Mouse (Mus musculus) liver, embryonic 11.5 days (tissue): ENCODE results near the gene Cbarp. TPM values are rescaled to one million over a fixed set of nuclear protein-coding genes. Genes with fewer than 3 reads are reported as not detected.

Experiments used
- ATAC-seq: fragments of 200-750 bp; cut with Nextera tagmentation; replicated peaks from 2 replicates; pipeline ENCODE4 v1.8.0; 2017; ENCODE audit warnings: moderate number of reproducible peaks, mild to moderate bottlenecking, moderate TSS enrichment, moderate library complexity; ENCODE audit not compliant: low FRiP score
- DNase-seq: peaks from one replicate; pipeline ENCODE4 v3.0.0-alpha.2; 2017; ENCODE audit warnings: low spot score
- H3K27ac ChIP-seq: fragments of 300-500 bp; sonication (generic); 2 replicates; pipeline ENCODE4 v1.5.1; 2014; ENCODE audit warnings: mild to moderate bottlenecking, low read depth, low read length, control low read depth
- H3K27me3 ChIP-seq: fragments of 300-500 bp; sonication (generic); replicated peaks from 2 replicates; pipeline ENCODE4 v1.6.1; 2014; ENCODE audit warnings: low read length, mixed read lengths; ENCODE audit not compliant: control insufficient read depth, insufficient read depth
- H3K36me3 ChIP-seq: fragments of 300-500 bp; sonication (generic); 2 replicates; pipeline ENCODE4 v1.6.1; 2014; ENCODE audit warnings: mild to moderate bottlenecking, low read length, moderate library complexity, mixed read lengths; ENCODE audit not compliant: control insufficient read depth, insufficient read depth
- H3K4me1 ChIP-seq: fragments of 300-500 bp; sonication (generic); replicated peaks from 2 replicates; pipeline ENCODE4 v1.6.1; 2014; ENCODE audit warnings: low read length, mixed read lengths; ENCODE audit not compliant: control insufficient read depth, insufficient read depth
- H3K4me2 ChIP-seq: fragments of 300-500 bp; sonication (generic); 2 replicates; pipeline ENCODE4 v1.6.1; 2014; ENCODE audit warnings: mild to moderate bottlenecking, control low read depth, moderate library complexity
- H3K4me3 ChIP-seq: fragments of 300-500 bp; sonication (generic); 2 replicates; pipeline ENCODE4 v1.5.1; 2014; ENCODE audit warnings: low read depth, low read length, control low read depth
- H3K9ac ChIP-seq: fragments of 300-500 bp; sonication (generic); 2 replicates; pipeline ENCODE4 v1.6.1; 2014; ENCODE audit warnings: low read depth, low read length, control low read depth
- H3K9me3 ChIP-seq: fragments of 300-500 bp; sonication (generic); 2 replicates; pipeline ENCODE4 v1.6.1; 2016; ENCODE audit warnings: low read length, inconsistent platforms, mixed read lengths; ENCODE audit not compliant: control insufficient read depth
- WGBS: fragments of 180-500 bp; shearing (Covaris S2); extraction: QIAGEN DNeasy Blood & Tissue Kit; methylation state at CpG from one replicate; pipeline ENCODE4 v1.1.7; 2014; 5-methylcytosine and 5-hydroxymethylcytosine counted together
- polyA plus RNA-seq: library from polyadenylated mRNA; unstranded; fragments of >200 nt; fragmentation: Nextera tagmentation; extraction: Ambion mirVana; gene quantifications from 2 replicates; pipeline ENCODE4 v1.2.1, GENCODE M21; 2014

Gene Cbarp
- polyA plus RNA-seq, 1 experiment from 2014 or later, result 2.8 TPM

DNA sequence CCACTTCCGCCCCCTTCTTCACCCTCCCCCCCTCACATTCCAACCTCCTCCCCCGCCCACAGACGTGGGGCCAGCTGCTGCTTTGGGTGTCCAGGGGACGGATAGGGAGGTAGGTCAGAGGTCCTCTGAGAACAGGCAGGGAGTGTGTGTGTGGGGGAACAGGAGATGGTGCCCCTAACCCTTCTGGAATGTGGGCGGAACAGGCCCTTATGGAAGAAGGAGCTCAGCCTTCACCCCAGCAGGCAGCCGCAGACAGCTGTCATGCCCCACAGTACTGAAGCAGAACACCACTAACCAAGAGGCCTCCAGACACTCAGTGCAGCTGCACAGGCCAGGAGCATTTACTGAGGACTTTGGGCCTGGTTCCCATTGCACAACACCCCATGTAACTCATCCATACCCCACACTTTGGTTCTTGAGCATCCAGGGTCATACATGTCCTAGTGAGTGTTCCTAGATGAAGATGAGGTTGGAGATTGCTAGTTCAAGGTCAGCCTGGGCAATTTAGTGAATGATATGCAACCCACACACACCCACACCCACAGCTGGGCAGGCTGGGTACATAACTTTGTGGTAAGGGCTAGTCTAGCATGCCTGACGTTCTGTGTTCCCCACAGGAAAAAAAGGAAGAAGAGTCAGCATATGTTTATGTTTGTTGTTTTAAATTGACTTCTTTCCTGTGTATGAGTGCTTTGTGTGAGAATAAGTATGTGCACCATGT, 21.0 kb upstream of the Cbarp start:
- Histone ChIP-seq H3K27me3 (no peaks in the 10 kb centered on the region), H3K4me3 (peak overlapping the region; percentile 54), H3K27ac (peak overlapping the region; percentile 93), H3K4me2 (peak overlapping the region; percentile 94), H3K36me3 (peaks cover 9% of the 10 kb centered on the region; the same call in 1 of the 2 replicates), H3K9me3 (no peaks in the 10 kb centered on the region), H3K9ac (peak overlapping the region; percentile 70), H3K4me1 (peaks cover 85% of the 10 kb centered on the region)
- DNase-seq (peak; percentile 59), ATAC-seq (no peak)
- WGBS, result 17% methylated on average over 7 of the region's 7 CpGs

DNA sequence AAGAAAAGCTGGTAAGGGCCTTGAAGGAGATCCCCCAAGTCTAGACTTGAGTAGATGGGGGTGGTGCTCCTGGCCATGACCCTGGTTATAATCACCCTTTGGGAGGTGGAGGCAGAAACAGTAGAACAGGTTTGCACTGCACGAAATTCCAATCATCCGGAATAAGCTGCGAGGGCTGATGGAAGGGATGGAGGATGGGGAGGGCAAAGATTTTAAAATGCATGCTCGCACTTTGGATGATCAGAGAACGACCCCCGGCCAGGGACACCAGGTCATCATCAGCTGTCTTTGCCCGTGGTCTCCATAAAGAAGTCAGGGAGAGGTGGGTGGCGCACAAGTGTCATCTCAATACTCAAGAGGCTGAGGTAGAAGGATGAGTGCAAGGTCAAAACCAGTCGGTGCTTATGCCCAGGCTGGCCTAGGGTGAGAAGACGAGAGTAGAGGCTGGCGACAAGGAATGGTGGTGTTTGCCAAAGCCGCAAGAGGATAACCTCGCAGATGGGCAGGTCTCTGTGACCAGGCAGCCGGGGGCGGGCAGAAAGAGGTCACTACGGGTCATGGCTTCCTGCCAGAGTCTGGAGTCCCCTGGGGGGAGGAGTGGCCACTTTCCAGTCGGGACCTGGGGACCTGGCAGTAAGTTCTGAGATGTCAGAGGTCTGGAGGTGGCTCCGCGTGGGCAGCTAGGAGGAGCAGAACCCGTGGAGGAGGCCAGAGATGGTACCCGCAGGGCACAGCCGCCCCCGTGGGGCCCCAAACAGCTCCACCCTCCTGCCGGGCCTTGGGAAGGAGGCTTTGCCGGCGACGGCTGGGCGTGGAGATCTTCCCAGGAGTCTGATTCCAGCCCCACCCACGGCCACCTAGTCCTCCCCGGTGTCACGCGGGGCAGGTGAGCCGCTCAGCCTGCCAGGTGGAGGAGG, 20.1 kb upstream of the Cbarp start:
- H3K36me3 ChIP-seq, result peaks cover 17% of the 10 kb centered on the region
- under 1% methylated on average over 33 of the region's 33 CpGs for WGBS
- no peaks in the 10 kb centered on the region for H3K9me3 ChIP-seq
- peaks cover 82% of the 10 kb centered on the region for H3K4me1 ChIP-seq
- peak overlapping the region; percentile 70 for H3K9ac ChIP-seq
- H3K27ac ChIP-seq, result peak overlapping the region; percentile 93
- ATAC-seq (0 out of 2 replicates have a peak, but pooled peaks have one; percentile 9), DNase-seq (peak; percentile 84)
- no peaks in the 10 kb centered on the region for H3K27me3 ChIP-seq
- peak overlapping the region; percentile 94 for H3K4me2 ChIP-seq
- H3K4me3 ChIP-seq, result peak overlapping the region; percentile 54

DNA sequence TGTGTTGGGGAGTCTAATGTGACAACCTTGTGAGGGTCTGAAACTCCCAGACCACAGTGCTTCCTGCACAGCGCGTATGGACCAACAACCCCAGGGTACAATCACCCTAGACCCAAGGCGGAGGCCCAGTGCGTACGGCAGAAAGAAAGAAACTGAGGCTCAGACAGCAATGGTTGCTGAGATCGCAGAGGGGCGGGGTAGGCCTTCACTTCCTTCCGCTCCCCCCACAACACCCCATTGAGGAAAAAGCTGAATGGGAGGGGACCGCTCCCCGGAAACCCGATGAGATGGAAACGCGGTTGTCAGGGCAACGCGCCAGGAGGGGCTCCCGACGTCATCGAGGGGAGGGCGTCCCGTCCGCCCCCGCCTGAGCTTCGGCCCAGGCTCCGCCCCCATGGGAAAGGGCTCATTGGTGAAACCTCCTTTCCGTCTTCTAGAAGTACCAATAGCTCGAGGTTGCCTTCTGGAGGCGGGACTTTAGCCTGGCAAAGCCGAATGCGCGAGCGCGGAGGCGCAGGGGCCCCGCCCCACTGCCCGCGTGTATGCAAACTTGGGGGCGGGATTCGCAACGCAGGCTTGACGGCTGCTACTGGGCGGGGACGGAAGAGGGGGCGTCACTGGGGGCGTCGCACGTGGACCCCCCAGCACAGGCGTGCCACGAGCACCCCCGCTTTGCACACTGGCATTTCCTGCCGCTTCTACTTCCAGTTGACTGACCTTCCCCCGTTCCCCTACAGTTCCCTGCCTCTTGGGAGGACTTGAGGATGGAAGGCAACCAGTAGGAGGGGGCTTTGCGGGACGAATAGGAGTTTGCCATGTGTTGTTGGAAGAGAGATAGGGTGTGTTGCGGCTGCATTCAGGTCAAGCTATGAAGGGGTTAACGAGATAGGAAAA, 19.2 kb upstream of the Cbarp start:
- peak; percentile 84 for ATAC-seq
- Histone ChIP-seq H3K36me3 (peaks cover 25% of the 10 kb centered on the region), H3K4me2 (peak overlapping the region; percentile 94), H3K9ac (peak overlapping the region; percentile 70), H3K27me3 (no peaks in the 10 kb centered on the region), H3K4me3 (peak overlapping the region; percentile 54), H3K27ac (peak overlapping the region; percentile 93), H3K9me3 (no peaks in the 10 kb centered on the region), H3K4me1 (peaks cover 81% of the 10 kb centered on the region)
- DNase-seq, result peak; percentile 96
- WGBS, result under 1% methylated on average over 55 of the region's 55 CpGs

DNA sequence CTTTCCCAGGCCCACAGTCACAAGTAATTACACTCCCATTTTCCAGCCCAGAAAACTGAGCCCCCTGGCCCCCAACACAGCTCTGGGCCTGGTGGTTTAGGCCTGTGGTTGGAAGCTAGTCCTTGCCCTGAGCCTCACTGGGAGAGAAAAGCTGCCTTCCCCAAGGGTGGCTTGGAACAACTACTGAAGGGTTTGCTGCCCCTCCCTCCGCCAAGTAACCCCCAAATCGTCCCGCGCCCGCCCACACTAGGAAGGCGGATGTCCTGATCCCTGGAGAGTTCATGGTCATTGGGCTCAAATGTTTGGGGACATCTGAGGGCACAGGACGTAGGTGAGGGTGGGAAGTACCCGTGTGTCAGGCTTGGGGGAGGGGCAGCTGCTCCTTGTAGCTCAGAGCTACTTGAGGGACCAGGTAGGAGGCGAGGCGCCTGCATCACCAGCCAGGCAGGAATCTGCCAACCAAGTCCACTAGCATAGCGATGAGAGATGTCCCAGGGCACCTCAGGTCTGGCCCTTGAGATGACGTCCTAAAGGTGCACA, 18.5 kb upstream of the Cbarp start:
- Histone ChIP-seq H3K27me3 (no peaks in the 10 kb centered on the region), H3K9me3 (no peaks in the 10 kb centered on the region), H3K4me3 (peak overlapping the region; percentile 54), H3K9ac (peak overlapping the region; percentile 57), H3K27ac (peak overlapping the region; percentile 84), H3K4me1 (peaks cover 80% of the 10 kb centered on the region), H3K36me3 (peaks cover 32% of the 10 kb centered on the region), H3K4me2 (peak overlapping the region; percentile 94)
- ATAC-seq (no peak), DNase-seq (peak; percentile 60)
- 17% methylated on average over 12 of the region's 12 CpGs for WGBS

DNA sequence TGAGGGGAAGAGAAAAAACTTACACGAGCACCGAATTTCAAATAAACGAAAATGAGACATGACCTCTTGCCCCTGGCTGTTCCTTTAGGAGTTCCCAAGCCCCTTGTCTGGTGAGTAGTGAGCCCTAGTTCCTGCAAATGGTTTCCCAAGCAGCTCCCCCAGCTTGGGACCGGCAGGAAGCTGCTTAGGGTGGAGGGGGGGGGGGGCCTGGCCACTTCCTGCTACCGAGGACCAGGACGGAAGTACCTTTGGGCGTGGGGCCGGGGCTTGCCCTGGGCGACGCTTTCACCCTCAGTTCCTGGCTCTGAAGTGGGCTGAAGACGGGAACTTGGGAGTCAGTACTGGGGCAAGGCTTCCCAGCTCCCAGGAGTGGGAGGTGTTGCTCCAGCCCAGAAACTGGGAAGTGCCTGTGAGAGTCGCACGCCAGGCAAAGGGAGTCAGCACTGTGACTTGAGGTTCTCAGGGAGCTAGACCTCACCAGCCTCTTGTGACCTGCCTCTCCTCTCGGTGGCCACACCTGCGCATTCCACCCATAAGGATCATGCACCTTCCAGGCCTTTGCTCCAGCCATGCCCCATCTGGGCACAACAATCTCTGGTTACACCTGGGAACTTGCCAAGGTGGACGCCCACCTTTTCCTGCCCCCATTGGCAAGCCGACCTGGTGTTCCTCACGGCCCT, 17.8 kb upstream of the Cbarp start:
- peak; percentile 75 for DNase-seq
- Histone ChIP-seq H3K4me2 (peak overlapping the region; percentile 94), H3K9me3 (no peaks in the 10 kb centered on the region), H3K36me3 (peaks cover 37% of the 10 kb centered on the region), H3K27me3 (no peaks in the 10 kb centered on the region), H3K4me3 (peak overlapping the region; percentile 54; the same call in 1 of the 2 replicates), H3K9ac (peak overlapping the region; percentile 46), H3K4me1 (peaks cover 81% of the 10 kb centered on the region), H3K27ac (peak overlapping the region; percentile 84)
- 12% methylated on average over 18 of the region's 18 CpGs for WGBS
- ATAC-seq, result no peak

DNA sequence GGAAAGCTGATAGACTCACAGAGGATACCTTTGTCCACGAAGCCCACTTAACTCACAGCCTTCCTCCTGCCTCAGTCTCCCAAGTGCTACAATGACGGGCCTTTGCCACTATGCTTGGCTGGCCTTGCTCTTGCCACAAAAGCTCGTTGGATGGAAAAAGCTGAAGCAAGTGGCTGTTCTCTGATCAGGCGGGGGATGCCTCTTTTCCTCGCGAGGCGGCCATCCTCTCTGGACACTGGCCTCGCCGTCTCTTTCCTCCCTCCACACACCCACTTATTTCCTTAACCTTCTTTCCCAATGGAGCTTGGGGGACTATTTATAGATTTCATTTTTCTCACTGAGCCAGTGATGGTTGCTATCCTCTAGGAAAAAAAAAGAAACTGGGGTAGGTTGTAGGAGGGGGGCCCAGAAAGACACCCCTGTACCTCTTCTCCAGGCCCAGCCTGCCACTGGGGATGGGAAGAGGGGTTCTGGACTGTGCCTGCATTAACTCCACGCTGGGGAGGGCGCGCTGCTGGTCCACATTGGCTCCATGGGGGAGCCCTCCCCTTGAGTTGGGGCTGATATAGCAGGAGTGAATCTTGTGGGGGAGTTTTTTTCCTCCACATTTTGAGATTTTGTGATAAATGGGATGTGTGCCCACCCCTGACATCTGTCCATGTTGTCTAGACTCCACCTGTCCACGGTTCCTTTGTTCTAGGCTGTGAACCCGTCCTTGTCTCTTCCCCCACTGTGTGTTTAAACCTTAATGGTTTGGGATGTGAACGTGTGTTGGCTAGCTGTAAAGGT, 16.7 kb upstream of the Cbarp start:
- H3K9ac ChIP-seq, result no peak overlapping the region
- H3K4me3 ChIP-seq, result no peak overlapping the region
- H3K36me3 ChIP-seq, result peaks cover 46% of the 10 kb centered on the region
- ATAC-seq, result no peak
- H3K4me2 ChIP-seq, result peak overlapping the region; percentile 13; the same call in 1 of the 2 replicates
- 72% methylated on average over 15 of the region's 15 CpGs for WGBS
- no peaks in the 10 kb centered on the region for H3K27me3 ChIP-seq
- H3K9me3 ChIP-seq, result no peaks in the 10 kb centered on the region
- H3K4me1 ChIP-seq, result peaks cover 82% of the 10 kb centered on the region
- no peak for DNase-seq
- H3K27ac ChIP-seq, result no peak overlapping the region; the same call in 1 of the 2 replicates

DNA sequence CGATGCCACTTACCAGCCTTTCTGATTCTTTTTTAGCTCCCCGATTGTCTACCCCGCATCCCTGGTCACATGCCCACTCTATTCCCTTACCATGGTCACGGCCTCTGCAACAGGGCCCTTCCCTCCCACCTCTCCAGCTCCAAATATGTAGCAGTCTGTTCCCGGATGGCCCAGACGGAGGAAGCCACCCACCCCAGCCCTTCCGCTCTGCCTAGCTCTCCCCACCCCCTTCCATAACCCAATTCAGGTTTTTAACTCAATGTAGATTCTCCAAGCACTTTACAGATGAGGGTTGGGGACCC, 16.1 kb upstream of the Cbarp start:
- DNase-seq (no peak), ATAC-seq (no peak)
- H3K4me3 ChIP-seq, result no peak overlapping the region
- no peak overlapping the region; the same call in 1 of the 2 replicates for H3K27ac ChIP-seq
- H3K4me2 ChIP-seq, result no peak overlapping the region
- no peaks in the 10 kb centered on the region for H3K27me3 ChIP-seq
- H3K9me3 ChIP-seq, result no peaks in the 10 kb centered on the region
- WGBS, result 75% methylated on average over 7 of the region's 7 CpGs
- H3K9ac ChIP-seq, result no peak overlapping the region
- peaks cover 81% of the 10 kb centered on the region for H3K4me1 ChIP-seq
- peaks cover 51% of the 10 kb centered on the region for H3K36me3 ChIP-seq
